Mouse (Mus musculus) lung, adult 2 months (tissue): ENCODE measurements around the gene Fbxo27.

Experiments used
- CTCF ChIP-seq: fragments of 200-500 bp; IDR thresholded peaks from 2 replicates; pipeline ENCODE4 v1.5.1; 2011; ENCODE audit warnings: mild to moderate bottlenecking, low read length, control low read depth; ENCODE audit not compliant: insufficient read depth
- POLR2A ChIP-seq: fragments of 200-500 bp; IDR thresholded peaks from 2 replicates; pipeline ENCODE4 v1.6.1; 2011; ENCODE audit warnings: low read depth, mild to moderate bottlenecking, control low read depth, low read length, borderline replicate concordance; ENCODE audit errors: extremely low read depth

- TF ChIP-seq POLR2A (no peak), CTCF (no peak)
Measured at GRCm38 (mm10) chr7:28740949-28741348, 48.3 kb downstream of the Fbxo27 start.
